Mouse (Mus musculus) small intestine, adult 2 months (tissue): ENCODE data around the gene Nckap1l.
"Not testable (repeated sequence)": the region's sequence is repeated elsewhere in the genome, so short reads cannot be mapped to it uniquely, and the experiment has no call there.

Experiments
- CTCF ChIP-seq: fragments of 200-500 bp; IDR thresholded peaks from 2 replicates; pipeline ENCODE4 v1.5.1; 2012; ENCODE audit warnings: low read depth, mild to moderate bottlenecking, control low read depth, inconsistent platforms, low read length, moderate library complexity, mixed read lengths; ENCODE audit not compliant: insufficient replicate concordance, insufficient read length; ENCODE audit errors: extremely low read depth
- POLR2A ChIP-seq: fragments of 200-500 bp; IDR thresholded peaks from 2 replicates; pipeline ENCODE4 v1.6.1; 2012; ENCODE audit warnings: low read depth, mild to moderate bottlenecking, control low read depth, inconsistent platforms, low read length, moderate library complexity

DNA sequence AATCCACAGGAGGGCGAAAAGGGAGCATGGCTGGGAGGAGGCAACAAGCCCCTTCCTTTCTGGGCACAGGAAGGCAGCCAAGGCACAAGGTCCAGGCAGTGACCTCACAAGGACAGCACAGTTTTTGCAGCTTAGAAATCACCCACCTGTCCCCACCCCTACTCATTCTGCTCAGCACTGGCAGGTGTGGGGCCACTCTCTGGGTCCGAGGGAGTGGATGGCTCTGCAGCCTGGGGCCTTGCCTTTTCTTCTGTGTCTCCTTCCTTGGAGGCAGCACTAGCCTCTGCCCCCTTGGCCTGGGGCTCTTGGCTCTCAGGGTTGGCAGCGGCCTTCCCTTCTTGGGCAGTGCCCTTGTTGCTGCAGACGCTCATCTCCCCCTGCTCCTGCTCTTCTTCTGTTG, 7.6 kb upstream of the Nckap1l start:
- not testable (repeated sequence) for TF ChIP-seq CTCF, POLR2A
